Comparison of ENCODE assay signal across 19 mouse cellular contexts in the genomic region with DNA sequence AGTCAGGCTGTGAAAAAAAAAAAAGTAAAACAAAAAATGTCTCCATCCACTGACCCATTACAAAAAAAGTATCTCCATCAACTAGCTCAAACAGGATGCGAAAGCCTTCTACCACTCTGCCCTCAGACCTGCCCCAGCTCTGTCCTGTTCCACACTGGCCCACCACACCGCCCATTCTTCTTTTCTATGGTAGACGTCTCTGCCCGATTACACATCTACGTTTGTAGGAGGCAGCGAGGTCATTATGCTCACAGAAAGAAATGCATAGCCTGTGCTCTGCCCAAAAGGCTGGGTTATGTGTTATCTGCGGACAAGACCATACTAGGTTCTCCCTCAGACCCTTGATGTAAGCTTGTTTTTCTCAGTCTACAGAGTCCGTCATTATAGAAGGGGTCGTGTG. TPM values are rescaled to one million over a fixed set of nuclear protein-coding genes. Genes with fewer than 3 reads are reported as not detected.
A peak's percentile ranks its signal among the peaks of the same experiment; 100 is the strongest.
DNase-seq lines count a peak whose midpoint lies in the region; ATAC-seq and TF ChIP-seq lines count a peak whose summit lies in the region.
"Had no signal": no experiment of that assay in that cellular context is flagged by ENCODE, and none has a peak within 500 bp of the region (broad histone marks: within the 10 kb centered on the region; RNA-seq: fewer than 3 reads in every experiment).

No protein-coding gene starts in this region.

- H3K4me2 ChIP-seq in hindbrain, postnatal 0 days (ENCODE audit: low read depth, low read length), result no peak overlapping the region
- H3K4me2 ChIP-seq in midbrain, embryonic 11.5 days, result no peak overlapping the region
- no peak overlapping the region for H3K4me2 ChIP-seq in midbrain, embryonic 12.5 days (replicated peaks)
- H3K4me2 ChIP-seq: limb, embryonic 13.5 days had no signal

- WGBS in hindbrain, embryonic 10.5 days, result 78% methylated on average over 9 of the region's 9 CpGs
- WGBS in hindbrain, postnatal 0 days, result 66% methylated on average over 9 of the region's 9 CpGs
- 87% methylated on average over 9 of the region's 9 CpGs for WGBS in midbrain, embryonic 10.5 days
- WGBS in midbrain, embryonic 11.5 days, result 76% methylated on average over 9 of the region's 9 CpGs
- 78% methylated on average over 9 of the region's 9 CpGs for WGBS in midbrain, embryonic 12.5 days

- peaks cover 6% of the 10 kb centered on the region; the same call in 1 of the 2 replicates for H3K9me3 ChIP-seq in hindbrain, embryonic 10.5 days
- H3K9me3 ChIP-seq in hindbrain, postnatal 0 days (ENCODE audit: low read length), result no peaks in the 10 kb centered on the region
- peaks cover 10% of the 10 kb centered on the region for H3K9me3 ChIP-seq in midbrain, embryonic 10.5 days (replicated peaks)
- H3K9me3 ChIP-seq in midbrain, embryonic 11.5 days (ENCODE audit: control insufficient read depth, low read length), result peaks cover 5% of the 10 kb centered on the region; the same call in 1 of the 2 replicates
- 0 out of 2 replicates have a peak, but pooled peaks cover 8% of the 10 kb centered on the region for H3K9me3 ChIP-seq in midbrain, embryonic 12.5 days

- no peak for TF ChIP-seq CTCF in hindbrain, postnatal 0 days (IDR thresholded peaks at IDR 0.05; ENCODE audit: low read depth)

- no peaks in the 10 kb centered on the region for H3K36me3 ChIP-seq in hindbrain, embryonic 10.5 days
- no peaks in the 10 kb centered on the region for H3K36me3 ChIP-seq in hindbrain, postnatal 0 days (ENCODE audit: insufficient read depth, low read length)
- no peaks in the 10 kb centered on the region for H3K36me3 ChIP-seq in midbrain, embryonic 10.5 days
- H3K36me3 ChIP-seq in midbrain, embryonic 11.5 days (ENCODE audit: control insufficient read depth, insufficient read depth, low read length), result no peaks in the 10 kb centered on the region
- no peaks in the 10 kb centered on the region for H3K36me3 ChIP-seq in midbrain, embryonic 12.5 days
- H3K36me3 ChIP-seq: limb, embryonic 13.5 days had no signal

- peaks cover 43% of the 10 kb centered on the region for H3K4me1 ChIP-seq in hindbrain, embryonic 10.5 days (replicated peaks)
- H3K4me1 ChIP-seq in hindbrain, postnatal 0 days (ENCODE audit: insufficient read depth, low read length), result peaks cover 45% of the 10 kb centered on the region
- H3K4me1 ChIP-seq in midbrain, embryonic 10.5 days, result peaks cover 44% of the 10 kb centered on the region
- H3K4me1 ChIP-seq in midbrain, embryonic 11.5 days (ENCODE audit: control insufficient read depth, insufficient read depth, low read length), result peaks cover 20% of the 10 kb centered on the region
- peaks cover 43% of the 10 kb centered on the region for H3K4me1 ChIP-seq in midbrain, embryonic 12.5 days
- H3K4me1 ChIP-seq: limb, embryonic 13.5 days had no signal

- H3K27ac ChIP-seq in hindbrain, embryonic 10.5 days, result peak overlapping the region; percentile 50; the same call in 1 of the 2 replicates
- no peak overlapping the region for H3K27ac ChIP-seq in hindbrain, postnatal 0 days
- H3K27ac ChIP-seq in midbrain, embryonic 10.5 days (replicated peaks), result peak overlapping the region; percentile 80; the same call in 1 of the 2 replicates
- no peak overlapping the region for H3K27ac ChIP-seq in midbrain, embryonic 11.5 days (ENCODE audit: low read depth, low read length)
- peak overlapping the region; percentile 67 for H3K27ac ChIP-seq in midbrain, embryonic 12.5 days (replicated peaks)
- H3K27ac ChIP-seq: limb, embryonic 13.5 days had no signal

- no peak overlapping the region for H3K9ac ChIP-seq in hindbrain, postnatal 0 days (replicated peaks; ENCODE audit: low read length)
- H3K9ac ChIP-seq in midbrain, embryonic 11.5 days (ENCODE audit: low read length), result no peak overlapping the region
- no peak overlapping the region for H3K9ac ChIP-seq in midbrain, embryonic 12.5 days (replicated peaks)
- H3K9ac ChIP-seq: limb, embryonic 13.5 days had no signal

- no peaks in the 10 kb centered on the region for H3K27me3 ChIP-seq in hindbrain, embryonic 10.5 days (ENCODE audit: insufficient read depth, poor library complexity, severe bottlenecking)
- H3K27me3 ChIP-seq in hindbrain, postnatal 0 days (ENCODE audit: insufficient read depth, low read length), result no peaks in the 10 kb centered on the region
- no peaks in the 10 kb centered on the region for H3K27me3 ChIP-seq in midbrain, embryonic 10.5 days (ENCODE audit: low read depth, poor library complexity, severe bottlenecking)
- no peaks in the 10 kb centered on the region for H3K27me3 ChIP-seq in midbrain, embryonic 11.5 days (ENCODE audit: control insufficient read depth, insufficient read depth, low read length)
- no peaks in the 10 kb centered on the region for H3K27me3 ChIP-seq in midbrain, embryonic 12.5 days
- H3K27me3 ChIP-seq: limb, embryonic 13.5 days had no signal

- no peak for DNase-seq in hindbrain, embryonic 10.5 days (ENCODE audit: low spot score)
- DNase-seq in hindbrain, postnatal 0 days (ENCODE audit: low spot score), result no peak
- peak; percentile 10 for DNase-seq in midbrain, embryonic 10.5 days (ENCODE audit: low spot score)
- DNase-seq in midbrain, embryonic 11.5 days (ENCODE audit: low spot score, missing footprints), result no peak
- no peak for DNase-seq in retina, embryonic 14.5 days (ENCODE audit: low spot score)
- no peak for DNase-seq in left cerebral cortex, adult 8-10 months (ENCODE audit: low spot score in 2 of 2)
- DNase-seq: adrenal gland, postnatal 14 days; embryo, embryonic 11 days; heart, adult 2 months; kidney, postnatal 14 days; spleen, adult 18-20 months; thymus, postnatal 4 days had no signal

- H3K4me3 ChIP-seq in hindbrain, embryonic 10.5 days, result no peak overlapping the region
- H3K4me3 ChIP-seq in hindbrain, postnatal 0 days (ENCODE audit: low read length), result no peak overlapping the region
- no peak overlapping the region for H3K4me3 ChIP-seq in midbrain, embryonic 10.5 days
- no peak overlapping the region for H3K4me3 ChIP-seq in midbrain, embryonic 11.5 days (ENCODE audit: low read depth, low read length)
- H3K4me3 ChIP-seq in midbrain, embryonic 12.5 days, result no peak overlapping the region
- H3K4me3 ChIP-seq: erythroblast, embryonic 14.5 days; heart, adult 2 months; limb, embryonic 13.5 days had no signal

- no peak for ATAC-seq in hindbrain, postnatal 0 days
- no peak for ATAC-seq in midbrain, embryonic 11.5 days (ENCODE audit: low FRiP score)
- ATAC-seq in midbrain, embryonic 12.5 days (ENCODE audit: low FRiP score, low read depth), result no peak

RNA-seq across cellular contexts. Expression of a gene that starts 37.2 kb away (rescaled TPM):
- 0.12 and 0.21 TPM in 2 replicates for polyA plus RNA-seq in hindbrain, embryonic 10.5 days (2016; fragmentation: Nextera tagmentation; extraction: Ambion mirVana)
- total RNA-seq in hindbrain, postnatal 0 days (2014; rRNA removed), result 0.43 and 3.5 TPM in 2 replicates
- 0.73 and 1.2 TPM in 2 replicates for polyA plus RNA-seq in hindbrain, postnatal 0 days (2015; fragmentation: Nextera tagmentation; extraction: Ambion mirVana)
- polyA plus RNA-seq in midbrain, embryonic 10.5 days (2016; fragmentation: Nextera tagmentation; extraction: Ambion mirVana), result not detected in 2 replicates
- not detected in 2 replicates for polyA plus RNA-seq in midbrain, embryonic 11.5 days (2014; fragmentation: Nextera tagmentation; extraction: Ambion mirVana)
- polyA plus RNA-seq in midbrain, embryonic 12.5 days (2016; fragmentation: Nextera tagmentation; extraction: Ambion mirVana), result not detected in 2 replicates
- total RNA-seq in left cerebral cortex, adult 8-10 months (2022), result 1 to 10 TPM in 2 of 4 experiments, under 1 TPM in 2; 0.43 to 1.5 (median 0.98) TPM
- total RNA-seq: adrenal gland, postnatal 14 days; ES-E14; heart, adult 2 months; megakaryocyte progenitor cell, adult 5-6 weeks had no signal
- polyA plus RNA-seq: C2C12; erythroblast, embryonic 14.5 days; heart, adult 2 months; limb, embryonic 13.5 days; liver, embryonic 16.5 days had no signal

Comparison
In these comparisons a context has a peak if more than half of its experiments do, and no peak if none do; other contexts are left out.
1. H3K27ac ChIP-seq: peak in hindbrain, embryonic 10.5 days (single experiment), midbrain, embryonic 10.5 days (single experiment) and midbrain, embryonic 12.5 days (single experiment); none in hindbrain, postnatal 0 days (single experiment) and midbrain, embryonic 11.5 days (single experiment).